Mouse (Mus musculus) CH12.LX (cell line): ENCODE data around the gene Rnase13.

Source experiments
- CTCF ChIP-seq, 2 experiments: IDR thresholded peaks in 1 of 2; conservative IDR thresholded peaks in 1 of 2; 2 replicates each; pipeline ENCODE4 v1.5.1; 2011 to 2012; ENCODE audit warnings: low read depth in 2 of 2, low read length in 2 of 2, improper control_type of control experiment in 1 of 2, inconsistent platforms in 1 of 2, mild to moderate bottlenecking in 1 of 2, moderate library complexity in 1 of 2
- ETS1 ChIP-seq: conservative IDR thresholded peaks from 2 replicates; pipeline ENCODE4 v1.6.1; 2012; ENCODE audit warnings: low read depth, mild to moderate bottlenecking, inconsistent platforms, low read length, improper control_type of control experiment, moderate library complexity
- JUN ChIP-seq: IDR thresholded peaks from 2 replicates; pipeline ENCODE4 v1.6.1; 2011; ENCODE audit warnings: low read depth, mild to moderate bottlenecking, low read length, improper control_type of control experiment, moderate library complexity; ENCODE audit not compliant: insufficient read depth
- POLR2A ChIP-seq: IDR thresholded peaks from 2 replicates; pipeline ENCODE4 v1.6.1; 2011; ENCODE audit warnings: low read depth, mild to moderate bottlenecking, improper control_type of control experiment, low read length
- USF1 ChIP-seq: IDR thresholded peaks from 2 replicates; pipeline ENCODE4 v1.6.1; 2014; ENCODE audit warnings: low read depth, mild to moderate bottlenecking, inconsistent platforms, low read length, improper control_type of control experiment

GRCm38 (mm10) chr14:51911301-51911700 lies 11.3 kb downstream of the Rnase13 start:
- TF ChIP-seq JUN (no peak), USF1 (no peak), CTCF (conservative IDR thresholded peaks at IDR 0.05 in 1 of 2, IDR thresholded peaks at IDR 0.05 in 1 of 2; ENCODE audit: low read depth in 2 of 2, low read length in 2 of 2) (no peak), POLR2A (no peak), ETS1 (no peak)
